In genomic region chr19:29362173-29362930, GRCm38 (mm10) we compare ENCODE assay signal across 8 mouse cellular contexts. TPM values are rescaled to one million over a fixed set of nuclear protein-coding genes. Genes with fewer than 3 reads are reported as not detected.
DNase-seq lines count a peak whose midpoint lies in the region; ATAC-seq lines count a peak whose summit lies in the region.

No protein-coding gene starts in this region.

- no peaks in the 10 kb centered on the region for H3K9me3 ChIP-seq in kidney, embryonic 15.5 days (replicated peaks)
- H3K9me3 ChIP-seq in hindbrain, embryonic 13.5 days: no peaks in the 10 kb centered on the region
- H3K9me3 ChIP-seq in midbrain, embryonic 14.5 days (ENCODE audit: control insufficient read depth, low read length): no peaks in the 10 kb centered on the region

- no peak overlapping the region for H3K27ac ChIP-seq in kidney, embryonic 15.5 days
- H3K27ac ChIP-seq in brown adipose tissue, adult 24 weeks (replicated peaks; ENCODE audit: low read depth, low read length): no peak overlapping the region
- H3K27ac ChIP-seq in hindbrain, embryonic 13.5 days: peak overlapping the region; percentile 77
- peak overlapping the region; percentile 49; the same call in 1 of the 2 replicates for H3K27ac ChIP-seq in midbrain, embryonic 14.5 days (replicated peaks; ENCODE audit: low read depth, low read length)

- no peak; the same call in 1 of the 2 replicates for ATAC-seq in kidney, embryonic 15.5 days (replicated peaks; ENCODE audit: low FRiP score)
- peak; percentile 60 for ATAC-seq in hindbrain, embryonic 13.5 days (ENCODE audit: low FRiP score)
- 0 out of 2 replicates have a peak, but pooled peaks have one; percentile 24 for ATAC-seq in midbrain, embryonic 14.5 days (ENCODE audit: low FRiP score, low TSS enrichment)

- peaks cover 17% of the 10 kb centered on the region for H3K4me1 ChIP-seq in kidney, embryonic 15.5 days
- H3K4me1 ChIP-seq in brown adipose tissue, adult 24 weeks (ENCODE audit: control insufficient read depth, insufficient read depth, insufficient read length, low read length): 0 out of 2 replicates have a peak, but pooled peaks cover 2% of the 10 kb centered on the region
- H3K4me1 ChIP-seq in hindbrain, embryonic 13.5 days (replicated peaks): peaks cover 23% of the 10 kb centered on the region
- peaks cover 21% of the 10 kb centered on the region for H3K4me1 ChIP-seq in midbrain, embryonic 14.5 days (ENCODE audit: control insufficient read depth, insufficient read depth, low read length)

- DNase-seq in kidney, adult 11 months: no peak
- DNase-seq in midbrain, embryonic 14.5 days: no peak
- no peak for DNase-seq in gastrocnemius, postnatal 25 days
- no peak for DNase-seq in embryo, embryonic 9.5 days (ENCODE audit: extremely low spot score)
- DNase-seq in ovary, adult 18-20 months (ENCODE audit: low spot score): no peak

- H3K4me2 ChIP-seq in kidney, embryonic 15.5 days: peak overlapping the region; percentile 74
- peak overlapping the region; percentile 64 for H3K4me2 ChIP-seq in hindbrain, embryonic 13.5 days
- peak overlapping the region; percentile 75 for H3K4me2 ChIP-seq in midbrain, embryonic 14.5 days (ENCODE audit: low read length)

- 45% methylated on average over 13 of the region's 13 CpGs for WGBS in kidney, embryonic 15.5 days
- WGBS in hindbrain, embryonic 13.5 days: 50% methylated on average over 13 of the region's 13 CpGs
- WGBS in midbrain, embryonic 14.5 days: 45% methylated on average over 13 of the region's 13 CpGs

- no peaks in the 10 kb centered on the region for H3K27me3 ChIP-seq in kidney, embryonic 15.5 days
- H3K27me3 ChIP-seq in hindbrain, embryonic 13.5 days: no peaks in the 10 kb centered on the region
- H3K27me3 ChIP-seq in midbrain, embryonic 14.5 days (ENCODE audit: control insufficient read depth, insufficient read depth, low read length): no peaks in the 10 kb centered on the region

- no peaks in the 10 kb centered on the region; the same call in 1 of the 2 replicates for H3K36me3 ChIP-seq in kidney, embryonic 15.5 days
- peaks cover 16% of the 10 kb centered on the region for H3K36me3 ChIP-seq in hindbrain, embryonic 13.5 days
- H3K36me3 ChIP-seq in midbrain, embryonic 14.5 days (ENCODE audit: control insufficient read depth, insufficient read depth, low read length): peaks cover 15% of the 10 kb centered on the region; the same call in 1 of the 2 replicates

- peak overlapping the region; percentile 52; the same call in 1 of the 2 replicates for H3K9ac ChIP-seq in kidney, embryonic 15.5 days
- peak overlapping the region; percentile 87 for H3K9ac ChIP-seq in hindbrain, embryonic 13.5 days
- H3K9ac ChIP-seq in midbrain, embryonic 14.5 days (replicated peaks; ENCODE audit: low read length): peak overlapping the region; percentile 74

- H3K4me3 ChIP-seq in kidney, embryonic 15.5 days (replicated peaks): peak overlapping the region; percentile 59
- peak overlapping the region; percentile 74 for H3K4me3 ChIP-seq in brown adipose tissue, adult 24 weeks (ENCODE audit: insufficient read depth, low read depth, low read length)
- peak overlapping the region; percentile 75 for H3K4me3 ChIP-seq in hindbrain, embryonic 13.5 days
- peak overlapping the region; percentile 66 for H3K4me3 ChIP-seq in midbrain, embryonic 14.5 days (replicated peaks; ENCODE audit: low read depth, low read length)

RNA-seq across cellular contexts. Expression of gene Plgrkt, which starts 4.8 kb away (rescaled TPM):
- polyA plus RNA-seq in kidney, embryonic 15.5 days (2015; fragmentation: Nextera tagmentation; extraction: Ambion mirVana): 51.1 and 52.9 TPM in 2 replicates
- polyA plus RNA-seq in brown adipose tissue, adult 24 weeks (2012; ENCODE audit: insufficient read depth, insufficient read length, missing spikeins): 118 and 119 TPM in 2 replicates
- 87.9 and 92.1 TPM in 2 replicates for polyA plus RNA-seq in hindbrain, embryonic 13.5 days (2015; fragmentation: Nextera tagmentation; extraction: Ambion mirVana)
- 97.2 and 102 TPM in 2 replicates for polyA plus RNA-seq in midbrain, embryonic 14.5 days (2014; fragmentation: Nextera tagmentation; extraction: Ambion mirVana)
- 10 to 100 TPM; 13.7 to 15.1 TPM for total RNA-seq in gastrocnemius, postnatal 25 days (2021)

RNA-seq across cellular contexts. Expression of gene Cd274, which starts 4.9 kb away (rescaled TPM):
- polyA plus RNA-seq in kidney, embryonic 15.5 days (2015; fragmentation: Nextera tagmentation; extraction: Ambion mirVana): 0.16 and 0.28 TPM in 2 replicates
- polyA plus RNA-seq in brown adipose tissue, adult 24 weeks (2012; ENCODE audit: insufficient read depth, insufficient read length, missing spikeins): 52.6 and 58.2 TPM in 2 replicates
- polyA plus RNA-seq in hindbrain, embryonic 13.5 days (2015; fragmentation: Nextera tagmentation; extraction: Ambion mirVana): 0.38 and 0.40 TPM in 2 replicates
- 0.36 and 0.66 TPM in 2 replicates for polyA plus RNA-seq in midbrain, embryonic 14.5 days (2014; fragmentation: Nextera tagmentation; extraction: Ambion mirVana)
- total RNA-seq in gastrocnemius, postnatal 25 days (2021): under 1 TPM; 0.67 to 0.77 TPM

RNA-seq across cellular contexts. Expression of gene Rln1, which starts 27.9 kb away (rescaled TPM):
- polyA plus RNA-seq in kidney, embryonic 15.5 days (2015; fragmentation: Nextera tagmentation; extraction: Ambion mirVana): 0.31 and 0.46 TPM in 2 replicates
- polyA plus RNA-seq in brown adipose tissue, adult 24 weeks (2012; ENCODE audit: insufficient read depth, insufficient read length, missing spikeins): not detected in 2 replicates
- polyA plus RNA-seq in hindbrain, embryonic 13.5 days (2015; fragmentation: Nextera tagmentation; extraction: Ambion mirVana): 1.7 and 2.3 TPM in 2 replicates
- polyA plus RNA-seq in midbrain, embryonic 14.5 days (2014; fragmentation: Nextera tagmentation; extraction: Ambion mirVana): 2.7 and 3.3 TPM in 2 replicates
- not detected for total RNA-seq in gastrocnemius, postnatal 25 days (2021)

RNA-seq across cellular contexts. Expression of gene Insl6, which starts 37.2 kb away (rescaled TPM):
- polyA plus RNA-seq in kidney, embryonic 15.5 days (2015; fragmentation: Nextera tagmentation; extraction: Ambion mirVana): 5.2 and 7.1 TPM in 2 replicates
- polyA plus RNA-seq in brown adipose tissue, adult 24 weeks (2012; ENCODE audit: insufficient read depth, insufficient read length, missing spikeins): 8.0 and 8.2 TPM in 2 replicates
- 2.9 and 3.8 TPM in 2 replicates for polyA plus RNA-seq in hindbrain, embryonic 13.5 days (2015; fragmentation: Nextera tagmentation; extraction: Ambion mirVana)
- 0.77 and 1.9 TPM in 2 replicates for polyA plus RNA-seq in midbrain, embryonic 14.5 days (2014; fragmentation: Nextera tagmentation; extraction: Ambion mirVana)
- total RNA-seq in gastrocnemius, postnatal 25 days (2021): not detected

RNA-seq across cellular contexts. Expression of gene Pdcd1lg2, which starts 48.4 kb away (rescaled TPM):
- polyA plus RNA-seq in kidney, embryonic 15.5 days (2015; fragmentation: Nextera tagmentation; extraction: Ambion mirVana): not detected in 2 replicates
- not detected in 2 replicates for polyA plus RNA-seq in brown adipose tissue, adult 24 weeks (2012; ENCODE audit: insufficient read depth, insufficient read length, missing spikeins)
- not detected in 2 replicates for polyA plus RNA-seq in hindbrain, embryonic 13.5 days (2015; fragmentation: Nextera tagmentation; extraction: Ambion mirVana)
- 0.12 TPM in 1 of 2 replicates, not detected in the other for polyA plus RNA-seq in midbrain, embryonic 14.5 days (2014; fragmentation: Nextera tagmentation; extraction: Ambion mirVana)
- total RNA-seq in gastrocnemius, postnatal 25 days (2021): not detected

Comparison
In these comparisons a context has a peak if more than half of its experiments do, and no peak if none do; other contexts are left out.
1. H3K27ac ChIP-seq: peak in hindbrain, embryonic 13.5 days (single experiment) and midbrain, embryonic 14.5 days (single experiment); none in kidney, embryonic 15.5 days (single experiment) and brown adipose tissue, adult 24 weeks (single experiment).
2. RNA of gene Cd274, which starts 4.9 kb away (polyA plus RNA-seq): 52.6 to 58.2 TPM in brown adipose tissue, adult 24 weeks; 0.36 to 0.66 TPM in midbrain, embryonic 14.5 days, 0.38 to 0.40 TPM in hindbrain, embryonic 13.5 days and 0.16 to 0.28 TPM in kidney, embryonic 15.5 days; every median in the first group is over 10 times any median in the second.
3. Peak in every context shown above with its lines, with median percentiles within 50 percentile points of each other: H3K4me2 ChIP-seq, H3K4me3 ChIP-seq and H3K9ac ChIP-seq.